Mouse (Mus musculus) megakaryocyte, embryonic 14.5 days (primary cell): Measurements from ENCODE around the gene Dlg3. TPM values are rescaled to one million over a fixed set of nuclear protein-coding genes. Genes with fewer than 3 reads are reported as not detected.
A peak's percentile ranks its signal among the peaks of the same experiment; 100 is the strongest.

Source experiments
- H3K27me3 ChIP-seq: replicated peaks from 2 replicates; pipeline ENCODE3; 2012; ENCODE audit warnings: inconsistent platforms
- H3K36me3 ChIP-seq: replicated peaks from 2 replicates; pipeline ENCODE3; 2012; ENCODE audit warnings: low read length, inconsistent platforms, mixed read lengths
- H3K4me1 ChIP-seq: 2 replicates; pipeline ENCODE4 v1.6.1; 2012; ENCODE audit warnings: inconsistent platforms
- H3K4me3 ChIP-seq: replicated peaks from 2 replicates; pipeline ENCODE3; 2012; ENCODE audit warnings: moderate library complexity, mild to moderate bottlenecking, inconsistent platforms
- H3K9me3 ChIP-seq: 2 replicates; pipeline ENCODE4 v1.6.1; 2012; ENCODE audit warnings: inconsistent platforms
- FLI1 ChIP-seq: IDR thresholded peaks from 2 replicates; pipeline ENCODE4 v1.6.1; 2012; ENCODE audit warnings: low read length, inconsistent platforms, mixed read lengths
- GATA1 ChIP-seq: IDR thresholded peaks from 3 replicates; pipeline ENCODE4 v1.6.1; 2012; ENCODE audit warnings: mixed read lengths, low read length, inconsistent platforms, borderline replicate concordance
- polyA plus RNA-seq: library from polyadenylated mRNA; stranded (reverse); fragments of >175 nt; gene quantifications from 2 replicates; pipeline ENCODE4 v1.2.3, GENCODE M21; 2012; ENCODE audit warnings: low replicate concordance; ENCODE audit not compliant: insufficient read depth

Dlg3 gene
- polyA plus RNA-seq, 1 experiment, result 9.7 TPM

DNA sequence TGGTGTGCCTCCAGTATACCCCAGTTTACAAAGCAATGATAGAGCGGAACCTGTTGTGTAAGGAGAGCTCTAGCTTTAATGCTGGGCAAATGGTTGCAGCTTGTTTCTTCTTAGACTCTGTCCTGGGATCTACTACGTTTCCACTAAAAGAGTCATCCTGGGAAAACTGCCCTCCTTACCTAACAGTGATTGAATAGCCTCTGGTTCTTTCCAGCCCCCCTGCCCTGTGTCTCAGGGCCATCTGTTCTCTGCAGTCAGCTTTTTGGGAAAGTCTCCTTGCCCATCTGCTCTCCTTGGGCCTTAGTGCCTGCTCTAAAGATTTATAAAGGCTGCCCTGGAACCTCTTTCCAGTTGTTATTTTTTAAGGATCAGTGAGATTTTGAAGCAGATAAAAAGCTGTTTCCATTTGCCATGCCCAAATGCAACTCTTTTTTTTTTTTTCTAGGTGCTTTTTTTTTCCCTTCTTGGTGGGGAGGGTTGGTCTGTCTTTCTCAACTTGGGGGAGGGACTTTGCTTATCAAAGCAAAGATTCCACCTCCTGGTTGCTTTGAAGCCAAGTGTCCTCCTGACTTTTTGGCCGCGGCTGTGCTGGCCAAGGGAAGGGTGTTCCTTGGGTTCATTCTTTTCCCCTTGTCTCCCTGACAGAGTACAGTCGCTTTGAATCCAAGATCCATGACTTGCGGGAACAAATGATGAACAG, 28.7 kb downstream of the Dlg3 start:
- peaks cover 28% of the 10 kb centered on the region for H3K36me3 ChIP-seq
- H3K27me3 ChIP-seq, result peaks cover 10% of the 10 kb centered on the region
- H3K9me3 ChIP-seq, result no peaks in the 10 kb centered on the region
- peaks cover 86% of the 10 kb centered on the region for H3K4me1 ChIP-seq
- TF ChIP-seq GATA1 (no peak), FLI1 (no peak)
- no peak overlapping the region for H3K4me3 ChIP-seq

GRCm38 (mm10) chrX:100796741-100797090, 29.2 kb downstream of the Dlg3 start:
- TF ChIP-seq GATA1 (no peak), FLI1 (no peak)
- Histone ChIP-seq H3K9me3 (no peaks in the 10 kb centered on the region), H3K4me3 (no peak overlapping the region), H3K27me3 (peaks cover 10% of the 10 kb centered on the region), H3K36me3 (peaks cover 28% of the 10 kb centered on the region), H3K4me1 (peaks cover 86% of the 10 kb centered on the region)

DNA sequence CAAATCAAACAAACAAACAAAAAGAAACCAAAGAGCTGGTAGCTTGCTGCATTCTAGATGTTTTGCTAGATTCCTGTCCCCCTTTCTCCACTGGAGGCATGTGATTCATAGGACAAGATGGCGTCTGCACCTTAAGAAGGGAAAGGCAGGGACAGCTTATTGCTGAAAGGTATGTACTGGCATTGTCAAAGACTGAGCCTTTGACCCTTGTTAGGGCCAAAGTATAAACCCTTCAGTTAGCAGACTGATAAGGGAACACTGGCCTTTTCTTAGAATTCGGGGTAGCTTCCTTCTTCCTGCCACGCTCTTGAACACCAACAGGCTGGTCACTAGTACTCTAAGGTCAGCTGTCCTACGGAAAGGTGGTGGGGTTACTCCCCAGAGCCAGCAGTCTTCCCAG, 29.8 kb downstream of the Dlg3 start:
- no peak for TF ChIP-seq GATA1
- TF ChIP-seq FLI1, result no peak
- Histone ChIP-seq H3K4me1 (peaks cover 86% of the 10 kb centered on the region), H3K4me3 (peak overlapping the region; percentile 42), H3K36me3 (peaks cover 29% of the 10 kb centered on the region), H3K27me3 (peaks cover 10% of the 10 kb centered on the region), H3K9me3 (no peaks in the 10 kb centered on the region)

DNA sequence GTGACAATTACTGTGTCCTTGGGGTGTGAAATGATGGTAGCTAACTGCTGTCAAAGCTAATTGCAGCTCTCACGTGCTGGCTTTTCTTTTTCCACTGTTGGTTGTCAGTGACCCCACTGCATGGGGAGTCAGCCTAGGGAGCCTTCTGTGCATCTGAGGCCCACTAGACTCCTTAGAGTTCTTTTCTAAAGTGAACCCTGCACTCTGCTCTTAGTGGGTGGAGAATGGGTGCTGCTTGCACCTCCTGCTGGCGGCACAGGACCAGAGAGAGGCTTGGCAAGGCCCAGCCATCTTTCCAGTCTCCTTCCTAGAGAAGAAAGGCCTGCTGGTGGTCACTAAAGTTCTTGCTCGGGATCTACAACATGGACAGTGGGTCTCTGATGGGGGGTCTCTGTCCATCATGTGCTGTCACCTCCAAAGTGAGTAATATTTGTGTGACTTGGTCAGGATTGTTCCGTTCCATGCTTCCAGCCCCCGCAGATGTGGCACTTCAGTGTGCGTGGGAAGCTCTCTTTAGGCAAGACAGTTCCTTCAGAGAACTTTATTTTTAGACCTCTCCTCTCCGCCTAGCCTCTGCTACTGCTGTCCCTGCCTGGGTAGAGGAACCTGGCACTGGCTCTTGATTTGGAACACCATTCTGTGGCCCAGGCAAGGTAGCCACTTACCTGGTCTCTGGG, 30.5 kb downstream of the Dlg3 start:
- Histone ChIP-seq H3K4me1 (peaks cover 82% of the 10 kb centered on the region), H3K36me3 (peaks cover 30% of the 10 kb centered on the region), H3K27me3 (peaks cover 10% of the 10 kb centered on the region), H3K4me3 (no peak overlapping the region), H3K9me3 (no peaks in the 10 kb centered on the region)
- TF ChIP-seq GATA1 (no peak), FLI1 (no peak)

- peaks cover 68% of the 10 kb centered on the region for H3K4me1 ChIP-seq
- H3K9me3 ChIP-seq, result peaks cover 4% of the 10 kb centered on the region
- peak overlapping the region; percentile 23 for H3K4me3 ChIP-seq
- TF ChIP-seq FLI1 (no peak), GATA1 (no peak)
- H3K36me3 ChIP-seq, result peaks cover 34% of the 10 kb centered on the region
- peaks cover 8% of the 10 kb centered on the region for H3K27me3 ChIP-seq
These were observed 33.1 kb downstream of the Dlg3 start for GRCm38 (mm10) chrX:100800643-100801042.

DNA sequence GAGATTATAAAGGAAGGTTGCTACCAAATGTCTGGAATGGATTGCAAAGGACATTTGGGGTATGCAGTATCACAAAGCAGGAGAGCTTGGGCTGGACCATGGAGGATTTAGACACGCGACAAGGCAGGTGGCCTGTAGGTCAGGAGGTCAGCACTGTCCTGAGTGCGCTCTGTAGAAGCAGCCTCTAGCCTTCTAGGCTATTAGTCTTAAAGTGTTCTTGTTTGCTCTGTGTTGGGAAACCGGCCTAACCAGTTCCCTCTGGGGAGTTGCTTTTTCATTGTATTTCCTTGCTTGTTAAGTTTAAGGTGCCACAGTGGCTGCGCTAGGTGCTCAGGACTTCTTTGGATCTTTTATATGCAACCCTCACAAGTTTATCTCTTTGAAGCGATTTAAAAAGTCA, 34.5 kb downstream of the Dlg3 start:
- TF ChIP-seq GATA1 (no peak), FLI1 (no peak)
- Histone ChIP-seq H3K4me3 (no peak overlapping the region), H3K36me3 (peaks cover 41% of the 10 kb centered on the region), H3K9me3 (peaks cover 4% of the 10 kb centered on the region), H3K4me1 (peaks cover 74% of the 10 kb centered on the region), H3K27me3 (peaks cover 12% of the 10 kb centered on the region)

DNA sequence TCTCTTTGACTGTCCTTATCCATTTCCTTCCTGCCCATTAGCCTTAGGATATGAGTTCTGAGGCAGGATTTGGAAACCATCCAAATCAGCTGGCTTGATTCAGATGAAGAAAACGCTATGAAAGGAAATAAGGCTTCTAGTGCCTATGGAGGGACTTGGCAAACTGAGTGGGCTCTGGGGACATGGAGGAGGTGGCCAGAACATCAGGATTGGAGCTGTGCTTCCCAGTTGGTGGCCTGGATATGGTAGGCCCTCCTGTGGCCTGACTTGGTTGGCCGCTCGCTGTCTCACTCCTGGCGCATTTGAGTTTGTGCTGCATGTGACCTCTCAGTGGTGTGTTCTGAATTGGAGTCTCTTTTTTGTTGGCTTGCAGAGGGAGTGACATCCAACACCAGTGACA, 43.6 kb downstream of the Dlg3 start:
- TF ChIP-seq GATA1 (no peak), FLI1 (no peak)

DNA sequence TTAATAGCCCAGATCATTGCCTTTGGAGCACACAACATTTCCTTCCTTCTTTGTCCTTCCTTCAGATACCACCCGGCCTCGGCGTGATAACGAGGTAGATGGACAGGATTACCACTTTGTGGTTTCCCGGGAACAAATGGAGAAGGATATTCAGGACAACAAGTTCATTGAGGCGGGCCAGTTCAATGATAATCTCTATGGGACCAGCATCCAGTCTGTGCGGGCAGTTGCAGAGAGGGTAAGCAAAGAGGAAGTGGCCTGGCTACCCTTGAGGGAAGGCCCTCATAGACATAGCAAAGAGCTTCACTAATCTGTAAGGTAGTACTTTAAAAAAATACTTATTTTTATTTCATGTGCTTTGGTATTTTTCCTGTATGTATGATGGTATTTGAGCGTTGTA, 46.6 kb downstream of the Dlg3 start:
- peaks cover 23% of the 10 kb centered on the region for H3K27me3 ChIP-seq
- H3K36me3 ChIP-seq, result peaks cover 74% of the 10 kb centered on the region
- peaks cover 71% of the 10 kb centered on the region for H3K4me1 ChIP-seq
- no peaks in the 10 kb centered on the region for H3K9me3 ChIP-seq
- no peak overlapping the region for H3K4me3 ChIP-seq
- no peak for TF ChIP-seq FLI1
- TF ChIP-seq GATA1, result no peak

More for the DNA sequence above, 43.6 kb downstream of the Dlg3 start:
- Histone ChIP-seq H3K27me3 (peaks cover 21% of the 10 kb centered on the region), H3K4me3 (no peak overlapping the region), H3K9me3 (no peaks in the 10 kb centered on the region), H3K36me3 (peaks cover 84% of the 10 kb centered on the region), H3K4me1 (peaks cover 74% of the 10 kb centered on the region)

- Histone ChIP-seq H3K4me3 (no peak overlapping the region), H3K4me1 (peaks cover 62% of the 10 kb centered on the region), H3K36me3 (peaks cover 58% of the 10 kb centered on the region), H3K27me3 (peaks cover 22% of the 10 kb centered on the region), H3K9me3 (no peaks in the 10 kb centered on the region)
- no peak for TF ChIP-seq FLI1
- no peak for TF ChIP-seq GATA1
These were observed 48.2 kb downstream of the Dlg3 start for GRCm38 (mm10) chrX:100815766-100816165.

- TF ChIP-seq FLI1 (no peak), GATA1 (no peak)
- Histone ChIP-seq H3K27me3 (peaks cover 18% of the 10 kb centered on the region), H3K36me3 (peaks cover 37% of the 10 kb centered on the region), H3K9me3 (no peaks in the 10 kb centered on the region), H3K4me3 (no peak overlapping the region), H3K4me1 (peaks cover 35% of the 10 kb centered on the region)
These were observed 51.2 kb downstream of the Dlg3 start for GRCm38 (mm10) chrX:100818681-100819080.
